Mouse (Mus musculus) cerebellum, adult 11-12 months (tissue): ENCODE results near the gene Daam1.

Experiments
- DNase-seq: peaks from one replicate; pipeline ENCODE4 v3.0.0; 2022

Gene Daam1

GRCm38 (mm10) chr12:71901211-71901610 is 70.3 kb downstream of the Daam1 start:
- no peak for DNase-seq

- DNase-seq, result no peak
Measured at GRCm38 (mm10) chr12:71901859-71902258, 71.0 kb downstream of the Daam1 start.

- DNase-seq, result no peak
Measured at GRCm38 (mm10) chr12:71902317-71902716, 71.4 kb downstream of the Daam1 start.

GRCm38 (mm10) chr12:71903218-71903617 is 72.3 kb downstream of the Daam1 start:
- no peak for DNase-seq

DNA sequence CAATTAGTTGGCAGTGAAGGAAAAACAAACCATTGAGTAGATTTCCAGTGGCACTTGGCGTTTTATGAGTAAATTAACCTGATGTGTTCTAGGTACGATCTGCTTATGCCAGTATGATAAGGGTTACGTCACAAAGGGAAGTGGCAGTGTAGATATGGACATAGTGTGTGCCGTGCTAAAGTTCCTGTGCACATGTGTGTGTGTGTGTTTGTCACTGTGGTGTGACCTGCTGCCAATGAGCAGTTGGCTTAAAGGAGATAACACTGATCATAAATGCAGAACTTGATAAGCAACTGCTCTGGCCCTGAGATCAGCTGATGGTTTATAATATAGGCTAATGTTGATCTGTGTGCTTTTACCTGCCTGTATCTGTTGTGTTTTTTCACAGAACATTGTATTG is 73.4 kb downstream of the Daam1 start:
- DNase-seq, result no peak

GRCm38 (mm10) chr12:71904926-71905325 is 74.0 kb downstream of the Daam1 start:
- no peak for DNase-seq

DNA sequence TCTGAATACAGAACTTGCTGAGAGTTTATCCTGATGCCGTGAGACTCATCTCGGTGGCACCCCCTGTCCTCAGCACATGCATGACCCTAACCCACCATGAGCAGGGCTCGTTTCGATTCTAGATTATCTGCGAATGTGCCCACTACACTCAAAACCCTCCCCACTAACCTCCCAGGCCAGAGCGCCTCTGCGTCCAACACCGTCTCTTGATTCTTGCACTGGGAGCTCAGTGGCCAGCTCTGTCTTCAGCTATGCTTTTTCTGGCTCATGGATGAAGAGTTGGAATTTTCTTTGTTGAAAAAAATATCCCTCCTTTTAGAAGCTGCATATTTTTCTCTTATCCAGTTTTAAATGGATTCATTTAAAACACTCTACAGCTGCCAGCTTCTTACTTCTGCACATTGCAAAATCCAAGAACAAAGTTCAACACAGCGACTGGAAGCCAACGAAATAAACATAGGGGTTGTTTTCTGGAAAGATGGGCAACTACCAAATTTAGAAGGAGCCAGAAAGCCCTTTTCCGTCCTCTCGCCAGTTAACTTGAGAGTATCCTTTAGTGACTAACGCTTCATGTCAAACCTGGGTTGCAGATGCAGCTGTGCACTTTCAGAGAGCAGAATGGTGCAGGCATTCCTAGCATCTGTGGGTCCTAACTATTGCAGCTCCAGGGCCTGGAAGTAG is 74.9 kb downstream of the Daam1 start:
- DNase-seq, result no peak

DNA sequence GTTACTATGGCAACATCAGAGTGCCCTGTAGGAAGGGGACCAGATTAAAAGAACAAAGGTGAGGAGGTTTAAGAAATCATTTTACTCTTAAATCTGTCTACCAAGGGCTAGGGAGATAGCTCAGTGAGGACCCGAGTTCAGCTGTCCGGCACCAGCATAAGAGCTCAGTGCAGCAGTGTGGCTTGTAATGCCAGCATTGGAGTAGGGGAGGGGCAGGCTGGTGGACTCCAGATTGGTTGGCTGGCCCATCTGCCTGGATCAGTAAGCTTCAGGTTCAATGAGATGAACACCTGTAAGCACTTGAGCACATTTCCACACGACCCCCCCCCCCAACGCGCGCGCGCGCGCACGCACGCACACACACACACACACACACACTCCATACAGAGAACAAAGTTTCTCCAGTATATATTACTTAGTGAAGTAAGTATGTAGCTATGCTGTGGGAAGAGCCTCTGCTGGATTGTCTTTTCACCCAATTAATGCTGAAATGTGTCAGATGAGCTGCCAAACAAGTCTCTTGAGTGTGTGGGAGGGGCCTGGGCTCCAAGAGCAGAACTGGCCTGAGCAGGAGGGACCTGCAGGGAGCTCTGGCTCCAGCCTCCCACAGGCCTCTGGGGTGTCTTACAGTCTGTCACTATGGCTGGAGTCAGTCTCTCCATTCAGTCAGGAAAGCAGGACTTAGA is 75.8 kb downstream of the Daam1 start:
- peak; percentile 35 for DNase-seq

- no peak for DNase-seq
Measured at GRCm38 (mm10) chr12:71908984-71909383, 78.1 kb downstream of the Daam1 start.

- no peak for DNase-seq
Measured at GRCm38 (mm10) chr12:71910246-71910645, 79.4 kb downstream of the Daam1 start.

DNA sequence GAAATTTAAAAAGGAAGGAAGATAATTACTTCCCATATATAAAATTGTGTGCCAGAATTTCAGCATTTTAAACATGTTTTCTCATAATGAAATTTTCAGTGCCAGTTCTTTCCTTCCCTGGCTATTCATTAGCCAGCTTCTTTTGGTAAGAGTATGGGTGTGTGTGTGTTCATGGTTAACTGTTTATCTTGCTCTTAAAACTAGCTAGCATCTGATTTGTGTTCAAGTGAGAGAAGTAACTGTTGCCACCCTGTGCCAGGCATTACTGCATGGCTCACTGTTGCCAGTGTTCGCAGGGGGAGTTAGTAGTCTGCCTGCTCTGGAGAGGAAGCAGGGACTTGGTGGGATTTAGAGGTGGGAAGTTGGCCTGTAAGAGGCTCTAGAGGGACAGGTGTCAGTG is 81.4 kb downstream of the Daam1 start:
- DNase-seq, result no peak

DNA sequence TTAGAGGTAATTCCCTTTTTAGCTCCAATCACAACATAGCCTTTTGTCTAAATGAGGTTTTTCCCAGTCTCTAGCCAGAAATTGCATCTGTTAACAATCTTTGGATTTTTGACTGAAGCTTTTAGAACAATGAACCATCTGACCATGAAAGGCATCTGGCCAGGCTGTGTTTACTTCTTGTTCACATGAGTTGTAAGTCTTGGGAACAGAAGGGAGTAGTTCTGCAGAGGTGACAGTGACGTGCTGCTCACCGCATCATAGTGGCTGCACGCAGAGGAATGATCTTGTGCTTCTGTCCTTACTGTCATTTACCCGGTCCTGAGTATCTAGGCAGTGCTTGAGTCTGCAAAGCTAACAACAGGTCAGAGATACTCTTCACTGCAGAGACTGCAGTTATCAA is 88.3 kb downstream of the Daam1 start:
- DNase-seq, result no peak

DNA sequence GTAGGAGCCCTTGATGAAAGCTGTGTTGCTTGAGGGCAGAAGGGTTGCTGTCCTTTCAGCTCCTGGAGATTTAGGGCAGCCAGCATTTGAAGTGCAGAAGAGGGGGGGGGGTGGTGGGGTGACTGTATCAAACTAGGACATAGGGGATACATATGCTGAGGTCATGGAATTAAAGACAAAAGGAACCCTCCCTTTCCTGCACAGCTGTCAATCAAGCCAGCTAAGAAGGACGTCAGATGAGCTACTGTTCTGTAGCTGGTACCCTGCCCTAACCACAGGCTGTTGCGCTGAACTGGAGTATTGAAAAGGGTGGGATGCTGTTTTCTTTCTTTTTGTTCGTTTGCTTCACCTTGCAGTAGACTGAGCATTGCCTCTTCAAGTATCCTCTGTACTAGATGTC is 89.1 kb downstream of the Daam1 start:
- DNase-seq, result no peak

GRCm38 (mm10) chr12:71922827-71923381 is 92.0 kb downstream of the Daam1 start:
- no peak for DNase-seq

DNA sequence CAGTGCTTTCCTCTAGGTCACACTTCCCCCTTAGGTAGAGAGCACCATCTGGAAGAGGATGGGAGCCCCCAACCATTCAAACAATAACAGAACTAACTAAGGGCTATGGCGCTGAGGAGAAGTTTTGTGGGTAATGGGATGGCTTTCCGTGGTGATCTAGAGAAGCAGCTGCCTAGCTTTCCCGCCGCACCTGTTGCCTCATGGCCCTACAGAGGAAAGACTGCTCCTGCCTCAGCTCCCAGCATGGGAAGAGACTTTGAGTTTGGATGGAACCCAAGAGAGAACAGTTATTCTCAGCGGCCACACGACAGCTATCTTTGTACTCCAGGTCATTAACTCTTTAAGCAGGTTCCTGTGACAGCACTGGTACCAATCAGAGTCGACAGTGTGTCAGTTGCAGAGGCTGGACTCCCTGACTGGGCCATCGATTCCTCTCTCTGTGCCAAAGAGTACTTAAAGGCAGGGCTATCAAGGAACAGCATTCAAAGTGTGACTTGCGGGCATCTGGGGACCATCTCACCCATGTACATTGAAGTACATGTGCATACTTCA is 94.2 kb downstream of the Daam1 start:
- DNase-seq, result no peak

DNA sequence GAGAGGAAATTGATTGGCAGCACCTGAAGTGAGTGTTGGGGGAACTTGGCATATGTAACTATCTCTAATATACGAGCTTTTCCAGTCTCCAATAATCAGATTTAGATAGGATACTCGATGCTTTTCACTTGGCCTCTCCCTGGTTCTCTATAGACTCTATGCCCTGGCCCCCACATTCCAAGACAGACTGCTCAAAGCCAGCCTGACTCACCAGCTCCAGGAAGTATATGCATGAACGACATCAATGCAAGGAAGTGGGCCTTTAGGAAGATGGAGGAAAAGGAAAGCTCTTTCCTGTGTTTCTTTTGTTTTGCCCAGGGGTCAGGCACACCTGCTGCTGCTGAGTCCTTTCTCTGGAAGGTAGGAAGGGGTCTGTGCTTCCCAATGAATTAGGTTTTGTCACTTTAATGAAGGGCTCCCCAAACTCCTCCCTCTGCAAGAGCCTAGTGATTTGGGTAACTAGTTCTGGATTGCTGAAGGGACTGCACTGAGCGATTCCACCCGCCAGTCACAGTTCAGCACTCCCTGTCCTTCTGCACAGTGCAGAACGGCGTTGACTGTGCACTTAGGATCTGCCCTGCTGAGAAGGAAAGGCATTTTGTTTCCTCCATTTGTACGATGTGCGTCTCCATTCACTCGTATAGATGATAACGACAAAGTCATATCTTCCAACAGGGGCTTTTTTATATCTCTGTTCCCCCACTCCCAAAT is 95.3 kb downstream of the Daam1 start:
- DNase-seq, result no peak

DNA sequence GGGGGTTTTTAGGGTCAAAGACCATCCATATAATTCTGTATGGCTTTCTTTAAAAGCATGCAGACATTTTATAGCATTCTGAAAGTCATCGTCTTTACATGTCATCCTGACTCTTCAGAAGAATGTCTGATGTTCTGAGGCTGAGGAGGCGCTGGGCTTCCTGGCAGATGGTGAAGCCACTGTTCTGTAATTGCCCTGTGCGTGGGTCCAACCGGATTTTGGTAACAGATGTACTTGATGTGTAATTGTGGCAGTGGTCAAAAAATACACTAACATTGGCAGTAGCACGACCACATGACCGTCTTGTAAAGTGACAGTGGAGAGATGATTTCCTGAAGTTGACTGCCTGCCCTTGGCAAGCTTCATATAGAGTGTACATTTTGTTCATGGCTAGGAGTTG is 97.2 kb downstream of the Daam1 start:
- DNase-seq, result no peak

GRCm38 (mm10) chr12:71929876-71930275 is 99.0 kb downstream of the Daam1 start:
- DNase-seq, result no peak

- no peak for DNase-seq
Measured at GRCm38 (mm10) chr12:71932433-71933386, 101.8 kb downstream of the Daam1 start.

- DNase-seq, result no peak
Measured at GRCm38 (mm10) chr12:71933989-71934645, 103.2 kb downstream of the Daam1 start.

GRCm38 (mm10) chr12:71936636-71937035 is 105.8 kb downstream of the Daam1 start:
- no peak for DNase-seq

GRCm38 (mm10) chr12:71938513-71938912 is 107.6 kb downstream of the Daam1 start:
- DNase-seq, result no peak
